Mouse (Mus musculus): ENCODE data around the gene Mlec. TPM values are rescaled to one million over a fixed set of nuclear protein-coding genes. Genes with fewer than 3 reads are reported as not detected.

Gene Mlec
- polyA plus RNA-seq, 1 experiment from 2014 or later = 59.5 TPM

GRCm38 (mm10) chr5:115182925-115183324 lies 24.9 kb upstream of the Mlec start:
- H3K4me3 ChIP-seq (ENCODE audit: low read depth, low read length) = no peak overlapping the region
- no peak overlapping the region for H3K27ac ChIP-seq (ENCODE audit: low read depth, low read length)
- H3K9ac ChIP-seq (ENCODE audit: low read depth, low read length) = no peak overlapping the region
- H3K9me3 ChIP-seq (ENCODE audit: control insufficient read depth, low read length) = no peaks in the 10 kb centered on the region
- no peak for DNase-seq (ENCODE audit: low spot score)
- peaks cover 21% of the 10 kb centered on the region for H3K4me1 ChIP-seq (replicated peaks; ENCODE audit: control insufficient read depth, insufficient read depth, low read length)
- peaks cover 13% of the 10 kb centered on the region for H3K27me3 ChIP-seq (replicated peaks; ENCODE audit: control insufficient read depth, insufficient read depth, low read length)
- 69% methylated on average over 8 of the region's 8 CpGs for WGBS
- no peak for ATAC-seq (replicated peaks; ENCODE audit: low FRiP score)
- no peak overlapping the region for H3K4me2 ChIP-seq
- no peaks in the 10 kb centered on the region for H3K36me3 ChIP-seq (ENCODE audit: control insufficient read depth, insufficient read depth, low read length)

GRCm38 (mm10) chr5:115181248-115181940 lies 23.4 kb upstream of the Mlec start:
- H3K36me3 ChIP-seq (ENCODE audit: control insufficient read depth, insufficient read depth, low read length) = no peaks in the 10 kb centered on the region
- H3K4me2 ChIP-seq = no peak overlapping the region
- ATAC-seq (replicated peaks; ENCODE audit: low FRiP score) = no peak
- no peaks in the 10 kb centered on the region for H3K9me3 ChIP-seq (ENCODE audit: control insufficient read depth, low read length)
- H3K27me3 ChIP-seq (replicated peaks; ENCODE audit: control insufficient read depth, insufficient read depth, low read length) = peaks cover 11% of the 10 kb centered on the region
- no peak for DNase-seq (ENCODE audit: low spot score)
- no peak overlapping the region for H3K9ac ChIP-seq (ENCODE audit: low read depth, low read length)
- 74% methylated on average over 13 of the region's 13 CpGs for WGBS
- peaks cover 11% of the 10 kb centered on the region for H3K4me1 ChIP-seq (replicated peaks; ENCODE audit: control insufficient read depth, insufficient read depth, low read length)
- H3K4me3 ChIP-seq (ENCODE audit: low read depth, low read length) = no peak overlapping the region
- H3K27ac ChIP-seq (ENCODE audit: low read depth, low read length) = no peak overlapping the region

- H3K4me2 ChIP-seq = no peak overlapping the region
Measured at GRCm38 (mm10) chr5:115179596-115179995, 21.6 kb upstream of the Mlec start.

GRCm38 (mm10) chr5:115177866-115178265 lies 19.9 kb upstream of the Mlec start:
- Histone ChIP-seq H3K9ac (ENCODE audit: low read depth, low read length) (no peak overlapping the region), H3K9me3 (ENCODE audit: control insufficient read depth, low read length) (no peaks in the 10 kb centered on the region), H3K4me2 (no peak overlapping the region), H3K27ac (ENCODE audit: low read depth, low read length) (no peak overlapping the region), H3K27me3 (replicated peaks; ENCODE audit: control insufficient read depth, insufficient read depth, low read length) (0 out of 2 replicates have a peak, but pooled peaks cover 4% of the 10 kb centered on the region), H3K4me3 (ENCODE audit: low read depth, low read length) (no peak overlapping the region), H3K4me1 (replicated peaks; ENCODE audit: control insufficient read depth, insufficient read depth, low read length) (peaks cover 1% of the 10 kb centered on the region; the same call in 1 of the 2 replicates), H3K36me3 (ENCODE audit: control insufficient read depth, insufficient read depth, low read length) (no peaks in the 10 kb centered on the region)
- DNase-seq (ENCODE audit: low spot score) (no peak), ATAC-seq (replicated peaks; ENCODE audit: low FRiP score) (no peak)
- 81% methylated on average over 6 of the region's 6 CpGs for WGBS

More at GRCm38 (mm10) chr5:115179596-115179995, 21.6 kb upstream of the Mlec start:
- WGBS = 92% methylated on average over 11 of the region's 11 CpGs
- Histone ChIP-seq H3K9ac (ENCODE audit: low read depth, low read length) (no peak overlapping the region), H3K4me3 (ENCODE audit: low read depth, low read length) (no peak overlapping the region), H3K27ac (ENCODE audit: low read depth, low read length) (no peak overlapping the region), H3K9me3 (ENCODE audit: control insufficient read depth, low read length) (no peaks in the 10 kb centered on the region), H3K36me3 (ENCODE audit: control insufficient read depth, insufficient read depth, low read length) (no peaks in the 10 kb centered on the region), H3K4me1 (replicated peaks; ENCODE audit: control insufficient read depth, insufficient read depth, low read length) (peaks cover 9% of the 10 kb centered on the region), H3K27me3 (replicated peaks; ENCODE audit: control insufficient read depth, insufficient read depth, low read length) (peaks cover 4% of the 10 kb centered on the region; the same call in 1 of the 2 replicates)
- DNase-seq (ENCODE audit: low spot score) (no peak), ATAC-seq (replicated peaks; ENCODE audit: low FRiP score) (no peak)

GRCm38 (mm10) chr5:115174554-115174953 lies 16.6 kb upstream of the Mlec start:
- Histone ChIP-seq H3K4me3 (ENCODE audit: low read depth, low read length) (no peak overlapping the region), H3K27ac (ENCODE audit: low read depth, low read length) (no peak overlapping the region), H3K27me3 (replicated peaks; ENCODE audit: control insufficient read depth, insufficient read depth, low read length) (0 out of 2 replicates have a peak, but pooled peaks cover 4% of the 10 kb centered on the region), H3K4me2 (no peak overlapping the region), H3K9ac (ENCODE audit: low read depth, low read length) (no peak overlapping the region), H3K36me3 (ENCODE audit: control insufficient read depth, insufficient read depth, low read length) (no peaks in the 10 kb centered on the region), H3K4me1 (replicated peaks; ENCODE audit: control insufficient read depth, insufficient read depth, low read length) (no peaks in the 10 kb centered on the region), H3K9me3 (ENCODE audit: control insufficient read depth, low read length) (no peaks in the 10 kb centered on the region)
- DNase-seq (ENCODE audit: low spot score) (no peak), ATAC-seq (replicated peaks; ENCODE audit: low FRiP score) (no peak)
- 94% methylated on average over 1 of the region's 1 CpGs for WGBS

- Histone ChIP-seq H3K4me3 (ENCODE audit: low read depth, low read length) (no peak overlapping the region), H3K4me1 (replicated peaks; ENCODE audit: control insufficient read depth, insufficient read depth, low read length) (peaks cover 21% of the 10 kb centered on the region), H3K27ac (ENCODE audit: low read depth, low read length) (no peak overlapping the region), H3K9ac (ENCODE audit: low read depth, low read length) (no peak overlapping the region), H3K27me3 (replicated peaks; ENCODE audit: control insufficient read depth, insufficient read depth, low read length) (no peaks in the 10 kb centered on the region), H3K9me3 (ENCODE audit: control insufficient read depth, low read length) (no peaks in the 10 kb centered on the region), H3K36me3 (ENCODE audit: control insufficient read depth, insufficient read depth, low read length) (no peaks in the 10 kb centered on the region), H3K4me2 (no peak overlapping the region)
- ATAC-seq (replicated peaks; ENCODE audit: low FRiP score) = no peak
- 85% methylated on average over 8 of the region's 8 CpGs for WGBS
- DNase-seq (ENCODE audit: low spot score) = no peak
Measured at GRCm38 (mm10) chr5:115170150-115170549, 12.2 kb upstream of the Mlec start.

GRCm38 (mm10) chr5:115168641-115169415 lies 10.8 kb upstream of the Mlec start:
- WGBS = 52% methylated on average over 27 of the region's 27 CpGs
- DNase-seq (ENCODE audit: low spot score) (no peak), ATAC-seq (replicated peaks; ENCODE audit: low FRiP score) (no peak)
- H3K27ac ChIP-seq (ENCODE audit: low read depth, low read length) = no peak overlapping the region
- H3K36me3 ChIP-seq (ENCODE audit: control insufficient read depth, insufficient read depth, low read length) = no peaks in the 10 kb centered on the region
- H3K4me2 ChIP-seq = no peak overlapping the region
- no peaks in the 10 kb centered on the region for H3K27me3 ChIP-seq (replicated peaks; ENCODE audit: control insufficient read depth, insufficient read depth, low read length)
- H3K9me3 ChIP-seq (ENCODE audit: control insufficient read depth, low read length) = no peaks in the 10 kb centered on the region
- H3K4me1 ChIP-seq (replicated peaks; ENCODE audit: control insufficient read depth, insufficient read depth, low read length) = peaks cover 21% of the 10 kb centered on the region
- no peak overlapping the region for H3K4me3 ChIP-seq (ENCODE audit: low read depth, low read length)
- no peak overlapping the region; the same call in 1 of the 2 replicates for H3K9ac ChIP-seq (ENCODE audit: low read depth, low read length)

GRCm38 (mm10) chr5:115167396-115167795 lies 9.4 kb upstream of the Mlec start:
- peak overlapping the region; percentile 11; the same call in 1 of the 2 replicates for H3K27ac ChIP-seq (ENCODE audit: low read depth, low read length)
- DNase-seq (ENCODE audit: low spot score) (no peak), ATAC-seq (replicated peaks; ENCODE audit: low FRiP score) (no peak)

More at GRCm38 (mm10) chr5:115167396-115167795, 9.4 kb upstream of the Mlec start:
- no peak overlapping the region for H3K4me3 ChIP-seq (ENCODE audit: low read depth, low read length)
- no peak overlapping the region; the same call in 1 of the 2 replicates for H3K4me2 ChIP-seq
- peaks cover 24% of the 10 kb centered on the region for H3K4me1 ChIP-seq (replicated peaks; ENCODE audit: control insufficient read depth, insufficient read depth, low read length)
- no peaks in the 10 kb centered on the region for H3K36me3 ChIP-seq (ENCODE audit: control insufficient read depth, insufficient read depth, low read length)
- H3K27me3 ChIP-seq (replicated peaks; ENCODE audit: control insufficient read depth, insufficient read depth, low read length) = no peaks in the 10 kb centered on the region
- H3K9ac ChIP-seq (ENCODE audit: low read depth, low read length) = no peak overlapping the region
- H3K9me3 ChIP-seq (ENCODE audit: control insufficient read depth, low read length) = no peaks in the 10 kb centered on the region
- WGBS = 49% methylated on average over 6 of the region's 6 CpGs

Data from liver, embryonic 11.5 days (tissue).